Mouse (Mus musculus): ENCODE results near the gene Gm4744. TPM values are rescaled to one million over a fixed set of nuclear protein-coding genes. Genes with fewer than 3 reads are reported as not detected.
"Not testable (repeated sequence)": the region's sequence is repeated elsewhere in the genome, so short reads cannot be mapped to it uniquely, and the experiment has no call there.

Gm4744 gene
- polyA plus RNA-seq (2012; rRNA removed) = 0.16 TPM in 1 of 2 replicates, not detected in the other

DNA sequence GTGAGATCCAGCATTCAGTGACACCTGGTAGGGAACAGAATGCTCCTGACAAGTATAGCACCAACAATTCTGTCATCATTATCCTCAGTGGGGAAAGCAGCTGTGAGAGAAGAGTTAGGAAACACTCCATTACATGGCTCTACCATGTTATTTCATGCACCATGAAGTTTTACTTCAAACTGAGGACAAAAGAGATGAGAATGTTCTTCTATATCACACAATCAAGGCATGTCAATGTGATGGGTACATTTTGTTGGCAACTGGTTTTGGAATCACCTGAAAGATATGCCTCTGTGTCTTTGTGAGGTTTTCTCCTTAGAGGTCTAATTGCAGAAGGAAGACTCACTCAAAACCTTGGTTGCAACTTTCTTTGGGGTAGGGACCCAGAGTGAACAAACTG is at the start of gene Gm4744:
Gene Gm4744, minus strand, starts transcription at position 101 of the 400 bp plus-strand sequence.
- Histone ChIP-seq H3K27ac (ENCODE audit: insufficient read depth, low read length) (no peak within 1 kb of the TSS), H3K4me3 (ENCODE audit: extremely low read depth, insufficient read depth, insufficient read length) (no peak within 1 kb of the TSS), H3K27me3 (ENCODE audit: control insufficient read depth, insufficient read depth, low read length) (no peaks in the 10 kb centered on the region), H3K36me3 (ENCODE audit: control insufficient read depth, insufficient read depth, low read length) (no peaks in the 10 kb centered on the region), H3K4me1 (ENCODE audit: control insufficient read depth, insufficient read depth, insufficient read length) (no peaks in the 10 kb centered on the region)
- TF ChIP-seq POLR2A (IDR thresholded peaks at IDR 0.05; ENCODE audit: low read depth, low read length) (no peak), CTCF (IDR thresholded peaks at IDR 0.05; ENCODE audit: extremely low read depth, insufficient read depth, insufficient read length, insufficient replicate concordance) (no peak)
- DNase-seq (ENCODE audit: low read depth in 1 of 2, low spot score in 2 of 2) = no peak

GRCm38 (mm10) chr6:40999379-40999778 is 47.7 kb upstream of the Gm4744 start, which contains the start of gene Gm2663:
TSS of gene Gm2663 (minus strand) at chr6:40999479.
- H3K36me3 ChIP-seq (ENCODE audit: control insufficient read depth, insufficient read depth, low read length); H3K27me3 ChIP-seq (ENCODE audit: control insufficient read depth, insufficient read depth, low read length); DNase-seq (ENCODE audit: low read depth in 1 of 2, low spot score in 2 of 2); H3K4me3 ChIP-seq (ENCODE audit: extremely low read depth, insufficient read depth, insufficient read length); H3K4me1 ChIP-seq (ENCODE audit: control insufficient read depth, insufficient read depth, insufficient read length); H3K27ac ChIP-seq (ENCODE audit: insufficient read depth, low read length): not testable (repeated sequence)

- H3K27me3 ChIP-seq (ENCODE audit: control insufficient read depth, insufficient read depth, low read length); H3K36me3 ChIP-seq (ENCODE audit: control insufficient read depth, insufficient read depth, low read length); H3K4me3 ChIP-seq (ENCODE audit: extremely low read depth, insufficient read depth, insufficient read length); H3K4me1 ChIP-seq (ENCODE audit: control insufficient read depth, insufficient read depth, insufficient read length); H3K27ac ChIP-seq (ENCODE audit: insufficient read depth, low read length); DNase-seq (ENCODE audit: low read depth in 1 of 2, low spot score in 2 of 2): not testable (repeated sequence)
- WGBS = 93% methylated on average over 2 of the region's 2 CpGs
Observed at GRCm38 (mm10) chr6:40964454-40964853, 12.8 kb upstream of the Gm4744 start, which contains the start of gene 1810009J06Rik. TSS of gene 1810009J06Rik (plus strand) at chr6:40964754.

DNA sequence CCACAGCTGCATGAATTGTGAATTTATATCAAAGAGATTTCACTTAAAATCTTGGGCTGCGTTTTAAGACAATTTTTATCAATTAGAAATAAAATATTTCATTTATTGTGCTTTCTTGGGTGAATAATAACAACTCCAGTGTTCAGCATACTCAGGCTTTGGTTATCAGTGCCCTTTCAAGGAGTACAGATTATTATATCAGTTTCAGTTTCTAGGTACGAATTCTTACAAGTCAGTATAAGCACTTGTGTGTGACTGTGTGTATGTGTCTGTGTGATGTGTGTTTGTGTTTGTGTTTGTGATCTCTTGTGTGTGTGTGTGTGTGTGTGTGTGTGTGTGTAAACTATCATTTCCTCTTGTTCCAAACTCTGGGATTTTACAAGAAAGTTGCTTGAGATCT is 2.0 kb upstream of the Gm4744 start:
- H3K27ac ChIP-seq (ENCODE audit: insufficient read depth, low read length) = no peak overlapping the region
- no peak overlapping the region for H3K4me3 ChIP-seq (ENCODE audit: extremely low read depth, insufficient read depth, insufficient read length)
- TF ChIP-seq POLR2A (IDR thresholded peaks at IDR 0.05; ENCODE audit: low read depth, low read length) (no peak), CTCF (IDR thresholded peaks at IDR 0.05; ENCODE audit: extremely low read depth, insufficient read depth, insufficient read length, insufficient replicate concordance) (no peak)
- H3K36me3 ChIP-seq (ENCODE audit: control insufficient read depth, insufficient read depth, low read length) = no peaks in the 10 kb centered on the region
- 79% methylated on average over 2 of the region's 2 CpGs for WGBS
- no peaks in the 10 kb centered on the region for H3K27me3 ChIP-seq (ENCODE audit: control insufficient read depth, insufficient read depth, low read length)
- no peaks in the 10 kb centered on the region for H3K4me1 ChIP-seq (ENCODE audit: control insufficient read depth, insufficient read depth, insufficient read length)
- DNase-seq (ENCODE audit: low read depth in 1 of 2, low spot score in 2 of 2) = no peak

GRCm38 (mm10) chr6:40940457-40940856 is 11.2 kb downstream of the Gm4744 start, which contains the start of gene 1700074P13Rik:
TSS of gene 1700074P13Rik (minus strand) at chr6:40940557.
- no peaks in the 10 kb centered on the region for H3K27me3 ChIP-seq (ENCODE audit: control insufficient read depth, insufficient read depth, low read length)
- no peak for TF ChIP-seq CTCF (IDR thresholded peaks at IDR 0.05; ENCODE audit: extremely low read depth, insufficient read depth, insufficient read length, insufficient replicate concordance)
- H3K27ac ChIP-seq (ENCODE audit: insufficient read depth, low read length) = no peak within 1 kb of the TSS
- no peak within 1 kb of the TSS for H3K4me3 ChIP-seq (ENCODE audit: extremely low read depth, insufficient read depth, insufficient read length)
- DNase-seq (ENCODE audit: low read depth in 1 of 2, low spot score in 2 of 2) = no peak
- no peaks in the 10 kb centered on the region for H3K4me1 ChIP-seq (ENCODE audit: control insufficient read depth, insufficient read depth, insufficient read length)
- 95% methylated on average over 10 of the region's 10 CpGs for WGBS
- no peaks in the 10 kb centered on the region for H3K36me3 ChIP-seq (ENCODE audit: control insufficient read depth, insufficient read depth, low read length)

GRCm38 (mm10) chr6:40919954-40920353 is 31.7 kb downstream of the Gm4744 start:
- H3K4me1 ChIP-seq (ENCODE audit: control insufficient read depth, insufficient read depth, insufficient read length) = no peaks in the 10 kb centered on the region
- H3K4me3 ChIP-seq (ENCODE audit: extremely low read depth, insufficient read depth, insufficient read length) = no peak overlapping the region
- H3K36me3 ChIP-seq (ENCODE audit: control insufficient read depth, insufficient read depth, low read length) = no peaks in the 10 kb centered on the region
- H3K27me3 ChIP-seq (ENCODE audit: control insufficient read depth, insufficient read depth, low read length) = no peaks in the 10 kb centered on the region
- no peak for DNase-seq (ENCODE audit: low read depth in 1 of 2, low spot score in 2 of 2)
- TF ChIP-seq CTCF (IDR thresholded peaks at IDR 0.05; ENCODE audit: extremely low read depth, insufficient read depth, insufficient read length, insufficient replicate concordance) (no peak), POLR2A (IDR thresholded peaks at IDR 0.05; ENCODE audit: low read depth, low read length) (no peak)
- no peak overlapping the region for H3K27ac ChIP-seq (ENCODE audit: insufficient read depth, low read length)
- WGBS = 87% methylated on average over 4 of the region's 4 CpGs

DNA sequence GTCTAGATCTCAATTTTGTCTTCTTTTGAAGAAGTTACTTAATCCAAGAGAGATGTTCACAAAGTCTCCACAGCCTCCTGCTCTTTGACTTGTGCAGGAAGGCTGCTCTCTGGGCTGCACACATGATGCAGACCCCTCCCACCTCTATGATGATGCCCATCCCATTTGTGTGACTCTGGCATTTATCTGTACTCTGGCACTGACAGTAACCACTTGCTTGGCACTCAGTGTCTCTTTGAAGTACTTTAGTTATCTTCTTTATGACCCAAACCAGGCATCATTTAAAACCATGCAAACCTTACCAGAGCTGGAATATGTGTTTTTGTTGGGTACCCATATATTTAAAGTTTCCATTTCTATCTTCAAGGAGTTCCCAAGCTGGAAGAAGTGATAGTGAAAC is 51.4 kb downstream of the Gm4744 start, which contains the start of gene Prss58:
Gene Prss58, minus strand, starts transcription at position 101 of the 400 bp plus-strand sequence.
- no peak within 1 kb of the TSS for H3K4me3 ChIP-seq (ENCODE audit: extremely low read depth, insufficient read depth, insufficient read length)
- H3K27me3 ChIP-seq (ENCODE audit: control insufficient read depth, insufficient read depth, low read length) = no peaks in the 10 kb centered on the region
- TF ChIP-seq CTCF (IDR thresholded peaks at IDR 0.05; ENCODE audit: extremely low read depth, insufficient read depth, insufficient read length, insufficient replicate concordance) = no peak
- no peak for TF ChIP-seq POLR2A (IDR thresholded peaks at IDR 0.05; ENCODE audit: low read depth, low read length)
- H3K4me1 ChIP-seq (ENCODE audit: control insufficient read depth, insufficient read depth, insufficient read length) = no peaks in the 10 kb centered on the region
- H3K27ac ChIP-seq (ENCODE audit: insufficient read depth, low read length) = no peak within 1 kb of the TSS
- no peaks in the 10 kb centered on the region for H3K36me3 ChIP-seq (ENCODE audit: control insufficient read depth, insufficient read depth, low read length)
- DNase-seq (ENCODE audit: low read depth in 1 of 2, low spot score in 2 of 2) = no peak

Other genes with a start within 250 kb of the Gm4744 start
- gene Moxd2, start 64.4 kb downstream of the Gm4744 start, polyA plus RNA-seq (2012; rRNA removed) = not detected in 2 replicates
- not detected in 2 replicates for gene Prss58, start 51.5 kb downstream of the Gm4744 start, polyA plus RNA-seq (2012; rRNA removed)
- gene 1700074P13Rik, start 11.3 kb downstream of the Gm4744 start, polyA plus RNA-seq (2012; rRNA removed) = not detected in 2 replicates
- 0.15 and 2.3 TPM in 2 replicates for gene 1810009J06Rik, start 12.9 kb upstream of the Gm4744 start, polyA plus RNA-seq (2012; rRNA removed)
- gene Gm2663, start 47.6 kb upstream of the Gm4744 start, polyA plus RNA-seq (2012; rRNA removed) = 0.41 TPM in 1 of 2 replicates, not detected in the other
- gene 2210010C04Rik, start 83.6 kb upstream of the Gm4744 start, polyA plus RNA-seq (2012; rRNA removed) = 1,752 and 2,021 TPM in 2 replicates

Measured in spleen, adult 2 months (tissue).